Mouse (Mus musculus) limb, embryonic 12.5 days (tissue): ENCODE data around the gene Fibin. TPM values are rescaled to one million over a fixed set of nuclear protein-coding genes. Genes with fewer than 3 reads are reported as not detected.
A peak's percentile ranks its signal among the peaks of the same experiment; 100 is the strongest.

ENCODE experiments used
- ATAC-seq: fragments of 200-750 bp; cut with Nextera tagmentation; 2 replicates; pipeline ENCODE4 v1.8.0; 2017; ENCODE audit warnings: low read depth, moderate TSS enrichment; ENCODE audit not compliant: insufficient number of reproducible peaks, insufficient read depth, low FRiP score, low TSS enrichment
- H3K27ac ChIP-seq: fragments of 300-500 bp; sonication (generic); 2 replicates; pipeline ENCODE4 v1.5.1; 2016; ENCODE audit warnings: mild to moderate bottlenecking, moderate library complexity
- H3K27me3 ChIP-seq: fragments of 300-500 bp; sonication (generic); 2 replicates; pipeline ENCODE4 v1.6.1; 2016; ENCODE audit warnings: mild to moderate bottlenecking, moderate library complexity
- H3K36me3 ChIP-seq: fragments of 300-500 bp; sonication (generic); 2 replicates; pipeline ENCODE4 v1.6.1; 2016; ENCODE audit warnings: mild to moderate bottlenecking, moderate library complexity
- H3K4me1 ChIP-seq: fragments of 300-500 bp; sonication (generic); replicated peaks from 2 replicates; pipeline ENCODE4 v1.6.1; 2016
- H3K4me2 ChIP-seq: fragments of 300-500 bp; sonication (generic); 2 replicates; pipeline ENCODE4 v1.6.1; 2016; ENCODE audit warnings: mild to moderate bottlenecking, moderate library complexity
- H3K4me3 ChIP-seq: fragments of 300-500 bp; sonication (generic); replicated peaks from 2 replicates; pipeline ENCODE4 v1.5.1; 2016; ENCODE audit warnings: mild to moderate bottlenecking
- H3K9ac ChIP-seq: fragments of 300-500 bp; sonication (generic); replicated peaks from 2 replicates; pipeline ENCODE4 v1.6.1; 2016; ENCODE audit warnings: mild to moderate bottlenecking, moderate library complexity
- H3K9me3 ChIP-seq: fragments of 300-500 bp; sonication (generic); 2 replicates; pipeline ENCODE4 v1.6.1; 2016; ENCODE audit warnings: mild to moderate bottlenecking, moderate library complexity
- WGBS: fragments of 180-500 bp; shearing (Covaris S2); methylation state at CpG from one replicate; pipeline ENCODE4 v1.1.7; 2016; 5-methylcytosine and 5-hydroxymethylcytosine counted together
- polyA plus RNA-seq: library from polyadenylated mRNA; unstranded; fragments of >200 nt; fragmentation: Nextera tagmentation; extraction: Ambion mirVana; gene quantifications from 2 replicates; pipeline ENCODE4 v1.2.1, GENCODE M21; 2016

Gene Fibin
- polyA plus RNA-seq, result 65.8 and 70.4 TPM in 2 replicates

DNA sequence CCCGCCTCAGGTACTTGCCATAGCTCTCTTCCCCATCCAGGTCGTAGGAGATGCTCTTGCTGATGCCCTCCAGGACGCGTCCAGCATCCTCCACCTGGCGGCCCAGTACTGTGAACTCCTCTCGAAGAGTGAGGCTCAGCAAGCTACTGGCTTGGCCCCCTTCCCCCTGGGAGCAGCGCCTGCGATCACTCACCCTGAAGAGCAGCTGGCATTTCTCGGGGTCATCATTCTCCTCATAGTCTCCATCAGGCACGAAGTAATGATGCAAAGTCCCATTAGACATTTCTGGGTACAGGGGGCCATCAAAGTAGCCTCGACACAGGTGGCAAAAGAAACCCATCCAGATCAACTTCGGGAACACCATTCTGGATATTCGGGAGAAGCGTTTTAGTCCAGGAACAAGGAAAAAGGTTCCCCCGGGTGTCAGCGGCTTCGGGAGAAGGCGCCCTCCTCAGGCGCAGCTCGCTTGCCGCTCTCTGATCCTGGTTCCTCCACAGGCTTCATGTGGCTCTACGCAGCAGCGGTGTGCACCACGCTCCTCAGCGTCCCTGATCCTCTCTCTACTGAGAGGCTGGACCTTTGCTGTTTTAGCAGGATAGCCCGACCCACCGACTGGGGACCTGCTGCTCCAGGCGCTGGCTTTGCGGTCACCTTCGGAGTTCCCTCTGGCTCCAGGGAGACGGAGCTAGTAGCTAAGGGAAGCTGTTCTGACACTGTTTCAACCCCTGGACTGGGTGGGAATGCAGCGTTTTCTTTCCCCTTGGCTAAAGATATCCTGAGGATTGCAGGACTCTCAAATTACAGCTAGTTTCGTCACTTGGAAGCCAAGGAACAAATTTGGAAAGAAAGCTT, at the start of gene Fibin:
Fibin (minus strand) TSS at position 752 of the 852 bp plus-strand sequence.
- H3K4me2 ChIP-seq, result peak within 1 kb of the TSS; percentile 68
- no peaks in the 10 kb centered on the region for H3K36me3 ChIP-seq
- no peaks in the 10 kb centered on the region; the same call in 1 of the 2 replicates for H3K4me1 ChIP-seq
- H3K9me3 ChIP-seq, result no peaks in the 10 kb centered on the region
- WGBS, result 1% methylated on average over 33 of the region's 33 CpGs
- peak within 1 kb of the TSS; percentile 70 for H3K9ac ChIP-seq
- peak within 1 kb of the TSS; percentile 57 for H3K4me3 ChIP-seq
- ATAC-seq, result peak; percentile 80
- H3K27ac ChIP-seq, result peak within 1 kb of the TSS; percentile 94
- no peaks in the 10 kb centered on the region; the same call in 1 of the 2 replicates for H3K27me3 ChIP-seq

GRCm38 (mm10) chr2:110411428-110411827, 48.4 kb upstream of the Fibin start:
- H3K9me3 ChIP-seq, result no peaks in the 10 kb centered on the region
- H3K36me3 ChIP-seq, result no peaks in the 10 kb centered on the region
- no peak overlapping the region for H3K4me2 ChIP-seq
- 0 out of 2 replicates have a peak, but pooled peaks cover 4% of the 10 kb centered on the region for H3K4me1 ChIP-seq
- H3K27ac ChIP-seq, result no peak overlapping the region
- no peak overlapping the region for H3K9ac ChIP-seq
- H3K27me3 ChIP-seq, result no peaks in the 10 kb centered on the region
- ATAC-seq, result no peak
- no peak overlapping the region for H3K4me3 ChIP-seq
- 90% methylated on average over 3 of the region's 3 CpGs for WGBS

GRCm38 (mm10) chr2:110408757-110409156, 45.8 kb upstream of the Fibin start:
- H3K36me3 ChIP-seq, result no peaks in the 10 kb centered on the region
- H3K4me2 ChIP-seq, result no peak overlapping the region
- no peak overlapping the region for H3K9ac ChIP-seq
- H3K27me3 ChIP-seq, result no peaks in the 10 kb centered on the region
- no peak overlapping the region for H3K4me3 ChIP-seq
- ATAC-seq, result no peak
- H3K4me1 ChIP-seq, result 0 out of 2 replicates have a peak, but pooled peaks cover 4% of the 10 kb centered on the region
- H3K27ac ChIP-seq, result no peak overlapping the region
- no peaks in the 10 kb centered on the region for H3K9me3 ChIP-seq

DNA sequence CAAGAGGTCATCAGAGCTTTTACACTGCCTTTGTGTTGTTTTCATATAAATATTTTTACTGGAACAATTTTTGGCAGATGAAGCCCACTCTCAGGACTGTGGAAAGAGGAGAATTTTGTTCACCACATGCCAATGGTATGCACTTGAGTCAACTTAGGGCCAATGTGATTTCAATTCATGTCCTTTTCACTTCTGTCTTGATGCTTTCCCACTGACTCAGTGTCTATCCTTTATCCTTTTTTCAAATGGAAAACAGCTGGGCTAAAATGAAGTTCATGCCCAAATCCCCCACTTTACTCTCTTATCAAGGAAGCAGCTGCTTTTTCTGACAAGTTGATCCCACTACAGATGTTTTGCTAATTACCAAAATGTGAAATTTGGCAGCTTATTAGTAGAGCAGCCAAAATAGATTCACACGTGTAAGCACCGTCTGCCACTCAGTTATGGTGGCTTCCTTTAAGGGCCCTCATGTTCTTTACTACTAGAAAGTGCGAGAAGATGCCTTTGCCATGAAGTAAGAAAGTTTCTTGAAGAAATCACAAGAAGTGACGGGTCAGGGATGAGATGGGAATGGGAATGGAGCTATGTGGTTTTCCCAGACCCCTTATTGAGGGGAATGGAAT, 29.8 kb upstream of the Fibin start:
- H3K27me3 ChIP-seq, result no peaks in the 10 kb centered on the region
- no peak overlapping the region for H3K4me3 ChIP-seq
- no peak overlapping the region for H3K27ac ChIP-seq
- no peak overlapping the region for H3K4me2 ChIP-seq
- no peak overlapping the region for H3K9ac ChIP-seq
- no peaks in the 10 kb centered on the region for H3K9me3 ChIP-seq
- 71% methylated on average over 4 of the region's 4 CpGs for WGBS
- ATAC-seq, result no peak
- H3K36me3 ChIP-seq, result no peaks in the 10 kb centered on the region
- H3K4me1 ChIP-seq, result peaks cover 4% of the 10 kb centered on the region

- Histone ChIP-seq H3K27me3 (no peaks in the 10 kb centered on the region), H3K36me3 (no peaks in the 10 kb centered on the region), H3K4me1 (peaks cover 4% of the 10 kb centered on the region), H3K27ac (no peak overlapping the region), H3K4me3 (no peak overlapping the region), H3K9me3 (no peaks in the 10 kb centered on the region), H3K9ac (no peak overlapping the region), H3K4me2 (no peak overlapping the region)
- WGBS, result 45% methylated on average over 5 of the region's 5 CpGs
- no peak; the same call in 1 of the 2 replicates for ATAC-seq
These were observed 27.9 kb upstream of the Fibin start for GRCm38 (mm10) chr2:110390736-110391409.

DNA sequence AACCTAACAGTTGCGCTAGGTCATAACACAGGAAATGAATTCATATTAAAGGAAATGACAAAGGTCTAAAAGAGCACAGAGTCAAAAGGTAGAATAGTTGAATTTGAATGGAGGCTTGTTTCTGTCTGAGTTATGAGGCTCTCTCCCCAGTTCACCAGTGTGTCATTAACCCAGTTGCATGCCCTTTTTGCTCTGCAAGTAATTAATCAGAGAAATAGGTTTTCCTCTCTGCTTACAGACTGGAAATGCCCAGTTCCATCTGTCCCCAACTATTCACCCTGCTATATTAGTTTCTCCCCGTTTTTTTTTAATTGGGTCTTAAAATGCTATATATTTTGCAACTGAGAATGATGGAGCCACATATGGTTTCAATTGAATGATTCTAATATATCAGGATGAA, 16.8 kb upstream of the Fibin start:
- Histone ChIP-seq H3K4me1 (peaks cover 13% of the 10 kb centered on the region; the same call in 1 of the 2 replicates), H3K36me3 (no peaks in the 10 kb centered on the region), H3K4me2 (no peak overlapping the region), H3K27ac (no peak overlapping the region), H3K9me3 (no peaks in the 10 kb centered on the region), H3K4me3 (no peak overlapping the region), H3K27me3 (no peaks in the 10 kb centered on the region), H3K9ac (no peak overlapping the region)
- peak; percentile 89 for ATAC-seq
- 12% methylated on average over 2 of the region's 2 CpGs for WGBS

- 81% methylated on average over 1 of the region's 1 CpGs for WGBS
- Histone ChIP-seq H3K36me3 (no peaks in the 10 kb centered on the region), H3K4me3 (no peak overlapping the region), H3K9me3 (no peaks in the 10 kb centered on the region), H3K4me2 (no peak overlapping the region), H3K27me3 (no peaks in the 10 kb centered on the region), H3K4me1 (peaks cover 13% of the 10 kb centered on the region; the same call in 1 of the 2 replicates), H3K9ac (no peak overlapping the region), H3K27ac (no peak overlapping the region)
- no peak for ATAC-seq
These were observed 13.7 kb upstream of the Fibin start for GRCm38 (mm10) chr2:110376660-110377059.

- ATAC-seq, result no peak
- WGBS, result 69% methylated on average over 1 of the region's 1 CpGs
These were observed 12.5 kb upstream of the Fibin start for GRCm38 (mm10) chr2:110375475-110375874.

GRCm38 (mm10) chr2:110373186-110373585, 10.2 kb upstream of the Fibin start:
- Histone ChIP-seq H3K4me3 (no peak overlapping the region), H3K9me3 (no peaks in the 10 kb centered on the region), H3K27me3 (no peaks in the 10 kb centered on the region), H3K4me1 (no peaks in the 10 kb centered on the region), H3K9ac (no peak overlapping the region), H3K36me3 (no peaks in the 10 kb centered on the region), H3K27ac (no peak overlapping the region), H3K4me2 (no peak overlapping the region)
- ATAC-seq, result no peak
- 73% methylated on average over 2 of the region's 2 CpGs for WGBS

More at GRCm38 (mm10) chr2:110375475-110375874, 12.5 kb upstream of the Fibin start:
- Histone ChIP-seq H3K9me3 (no peaks in the 10 kb centered on the region), H3K9ac (no peak overlapping the region), H3K36me3 (no peaks in the 10 kb centered on the region), H3K4me1 (peaks cover 10% of the 10 kb centered on the region; the same call in 1 of the 2 replicates), H3K27ac (no peak overlapping the region), H3K27me3 (no peaks in the 10 kb centered on the region), H3K4me3 (no peak overlapping the region), H3K4me2 (no peak overlapping the region)

GRCm38 (mm10) chr2:110367382-110367887, 4.5 kb upstream of the Fibin start:
- Histone ChIP-seq H3K4me3 (no peak overlapping the region), H3K9ac (no peak overlapping the region), H3K36me3 (no peaks in the 10 kb centered on the region), H3K9me3 (no peaks in the 10 kb centered on the region), H3K27ac (no peak overlapping the region), H3K27me3 (no peaks in the 10 kb centered on the region), H3K4me1 (no peaks in the 10 kb centered on the region; the same call in 1 of the 2 replicates), H3K4me2 (no peak overlapping the region)
- ATAC-seq, result no peak
- WGBS, result 75% methylated on average over 1 of the region's 1 CpGs

- no peaks in the 10 kb centered on the region; the same call in 1 of the 2 replicates for H3K27me3 ChIP-seq
- no peaks in the 10 kb centered on the region; the same call in 1 of the 2 replicates for H3K4me1 ChIP-seq
- H3K4me3 ChIP-seq, result no peak overlapping the region
- no peaks in the 10 kb centered on the region for H3K36me3 ChIP-seq
- ATAC-seq, result no peak
- H3K4me2 ChIP-seq, result no peak overlapping the region
- H3K9me3 ChIP-seq, result no peaks in the 10 kb centered on the region
- H3K9ac ChIP-seq, result no peak overlapping the region
- no peak overlapping the region for H3K27ac ChIP-seq
These were observed 2.4 kb upstream of the Fibin start for GRCm38 (mm10) chr2:110365401-110365800.
